Mouse (Mus musculus): ENCODE measurements around the gene Nab2.

GRCm38 (mm10) chr10:127666501-127667268, 1.7 kb downstream of the Nab2 start, which contains the start of gene Nemp1:
- TF ChIP-seq EP300 (IDR thresholded peaks at IDR 0.05; ENCODE audit: low read depth) = no peak
- no peak for TF ChIP-seq CTCF (IDR thresholded peaks at IDR 0.05; ENCODE audit: low read depth)

Measured in liver, embryonic 14.5 days (tissue).